ENCODE assay signal across 18 mouse cellular contexts in the genomic region with DNA sequence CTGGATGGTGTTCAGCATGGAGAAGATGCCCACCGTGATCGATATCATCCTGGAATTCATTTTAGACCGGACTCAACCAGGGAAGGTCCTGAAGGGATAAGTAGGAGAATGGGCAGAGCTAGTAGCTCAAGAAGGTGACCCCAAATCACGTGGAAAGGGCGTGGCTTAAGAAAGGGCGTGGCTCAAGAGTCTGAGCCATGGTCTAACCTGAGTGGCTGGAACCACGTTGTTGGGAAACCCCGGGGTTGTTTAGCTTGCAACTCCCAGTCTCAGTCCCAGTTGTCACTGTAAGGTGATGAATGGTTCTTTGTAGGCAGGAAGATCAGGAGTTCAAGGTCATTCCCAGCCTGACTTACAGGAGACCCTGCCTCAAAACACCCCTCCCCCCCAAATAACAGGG. TPM values are rescaled to one million over a fixed set of nuclear protein-coding genes. Genes with fewer than 3 reads are reported as not detected.
"Had no signal": no experiment of that assay in that cellular context is flagged by ENCODE, and none has a peak within 500 bp of the region (broad histone marks: within the 10 kb centered on the region; RNA-seq: fewer than 3 reads in every experiment).

No protein-coding gene starts in this region.

- DNase-seq: kidney, adult 9 months; kidney, postnatal 14 days; kidney, postnatal 4 days; liver; liver, embryonic 13.5 days; lung, adult 2 months; lung, postnatal 14 days; lung, postnatal 4 days; right cerebral cortex, adult 18-20 months; right cerebral cortex, postnatal 14 days; right cerebral cortex, postnatal 4 days; thymus, adult 18-20 months; thymus, postnatal 4 days had no signal

- ATAC-seq: midbrain, embryonic 15.5 days had no signal

RNA-seq across cellular contexts. Expression of a gene that starts 29.7 kb away (rescaled TPM):
- total RNA-seq: layer of hippocampus, adult 18-20 months; layer of hippocampus, postnatal 14 days; left cerebral cortex, postnatal 25 days; megakaryocyte progenitor cell, adult 5-6 weeks had no signal

RNA-seq across cellular contexts. Expression of a gene that starts 32.5 kb away (rescaled TPM):
- total RNA-seq: layer of hippocampus, adult 18-20 months; layer of hippocampus, postnatal 14 days; left cerebral cortex, postnatal 25 days; megakaryocyte progenitor cell, adult 5-6 weeks had no signal
